Mouse (Mus musculus) brain, embryonic 14.5 days (tissue): ENCODE results near the gene Nudt2. TPM values are rescaled to one million over a fixed set of nuclear protein-coding genes. Genes with fewer than 3 reads are reported as not detected.
A peak's percentile ranks its signal among the peaks of the same experiment; 100 is the strongest.

Experiments
- DNase-seq: peaks from one replicate; pipeline ENCODE4 v3.0.0-alpha.2; 2011; ENCODE audit warnings: low read depth
- CTCF ChIP-seq: fragments of 200-500 bp; IDR thresholded peaks from 2 replicates; pipeline ENCODE4 v1.5.1; 2012; ENCODE audit warnings: inconsistent platforms, mild to moderate bottlenecking, moderate library complexity, borderline replicate concordance; ENCODE audit not compliant: insufficient read depth, insufficient read length; ENCODE audit errors: extremely low read depth
- POLR2A ChIP-seq: fragments of 200-500 bp; IDR thresholded peaks from 2 replicates; pipeline ENCODE4 v1.6.1; 2012; ENCODE audit warnings: mild to moderate bottlenecking, inconsistent platforms, borderline replicate concordance; ENCODE audit not compliant: poor library complexity, insufficient read depth, insufficient read length, severe bottlenecking; ENCODE audit errors: extremely low read depth
- polyA plus RNA-seq: library from polyadenylated mRNA; depleted of rRNA; stranded (reverse); fragments of >200 nt; gene quantifications from 2 replicates; pipeline ENCODE4 v1.2.3, GENCODE M21; 2012

Gene Nudt2
- polyA plus RNA-seq, 1 experiment, result 41.5 TPM

DNA sequence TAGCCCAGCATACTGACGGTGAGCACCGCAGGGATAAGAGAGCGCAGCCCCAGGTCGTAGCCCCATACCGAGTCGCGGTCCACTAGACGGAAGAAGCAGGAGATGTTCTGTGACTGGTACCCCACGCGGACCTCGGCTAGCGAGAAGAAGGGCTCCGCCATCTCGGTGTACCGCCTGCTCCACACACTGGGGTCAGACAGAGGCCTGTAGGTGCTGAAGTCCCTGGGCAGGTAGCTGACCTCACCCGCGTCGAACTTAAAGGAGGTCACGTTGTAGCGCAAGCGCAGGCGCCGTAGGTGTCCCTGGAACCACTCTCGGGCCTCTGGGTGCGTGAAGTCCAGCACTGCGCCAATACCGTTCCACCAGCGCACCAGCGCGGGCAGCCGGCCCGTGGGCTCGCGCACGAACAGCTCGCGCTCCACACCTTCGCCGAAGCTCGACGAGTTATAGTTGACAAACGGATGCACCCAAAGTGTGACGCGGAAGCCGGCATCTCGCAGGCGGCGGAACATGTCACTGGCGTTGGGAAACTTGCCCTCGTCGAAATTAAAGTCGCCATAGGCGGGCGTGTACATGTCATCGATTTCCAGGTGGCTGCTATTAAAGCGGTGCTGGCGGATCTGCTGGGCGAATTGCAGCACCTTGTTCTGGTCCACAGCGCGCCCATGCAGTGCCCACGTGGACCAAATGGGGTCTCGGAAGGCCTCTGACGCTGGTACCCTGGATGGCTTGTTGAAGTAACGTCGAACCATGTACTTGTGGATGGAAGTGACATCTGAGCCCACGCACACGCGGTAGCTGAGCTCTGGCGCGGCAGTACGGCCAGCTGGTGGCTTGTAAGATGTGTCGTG lies 33.3 kb downstream of the Nudt2 start:
- DNase-seq, result peak; percentile 24

GRCm38 (mm10) chr4:41498921-41499391 lies 34.0 kb downstream of the Nudt2 start:
- DNase-seq, result peak; percentile 59
- TF ChIP-seq POLR2A (no peak), CTCF (no peak)

More for the DNA sequence above, 33.3 kb downstream of the Nudt2 start:
- TF ChIP-seq POLR2A (no peak), CTCF (no peak)

DNA sequence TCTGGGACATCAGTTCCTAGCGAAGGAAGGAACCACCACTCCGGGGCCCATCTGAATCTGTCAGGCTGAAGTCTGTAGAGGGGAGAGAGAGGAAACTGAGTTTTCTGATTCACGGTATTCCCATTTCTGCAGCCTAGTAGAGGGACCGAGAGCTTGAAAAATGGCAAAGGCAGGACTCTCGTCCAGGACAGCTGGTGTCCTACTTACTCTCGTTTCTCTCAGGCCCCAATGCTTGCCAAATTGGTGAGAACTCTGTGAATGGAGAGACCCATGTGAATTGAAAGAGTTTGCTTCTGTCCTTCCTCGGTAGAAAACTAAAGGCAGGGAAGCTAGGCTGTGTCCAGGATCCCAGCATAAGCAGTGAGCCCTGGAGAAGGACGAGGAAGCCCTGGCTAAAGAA lies 34.7 kb downstream of the Nudt2 start:
- TF ChIP-seq POLR2A (no peak), CTCF (no peak)
- DNase-seq, result no peak

DNA sequence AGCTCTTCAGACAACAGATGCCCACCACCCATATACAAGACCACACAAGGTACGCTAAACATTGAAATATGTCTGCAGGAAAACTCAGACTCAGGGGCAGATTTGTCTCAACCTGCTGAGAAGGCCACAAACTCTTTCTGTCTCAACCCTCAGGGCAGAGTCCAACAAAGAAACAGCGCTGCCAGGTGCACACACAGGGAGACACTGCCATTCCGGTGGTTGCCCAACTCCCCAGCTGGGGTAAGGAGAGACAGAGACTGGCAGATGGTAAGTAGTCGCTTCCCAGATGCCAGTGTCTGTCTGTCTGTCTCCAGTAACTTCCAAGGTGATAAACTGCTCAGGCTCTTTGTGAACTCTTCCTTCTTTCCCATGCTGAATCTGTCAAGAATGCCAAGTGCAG lies 35.8 kb downstream of the Nudt2 start:
- no peak for DNase-seq
- TF ChIP-seq POLR2A (no peak), CTCF (no peak)

DNA sequence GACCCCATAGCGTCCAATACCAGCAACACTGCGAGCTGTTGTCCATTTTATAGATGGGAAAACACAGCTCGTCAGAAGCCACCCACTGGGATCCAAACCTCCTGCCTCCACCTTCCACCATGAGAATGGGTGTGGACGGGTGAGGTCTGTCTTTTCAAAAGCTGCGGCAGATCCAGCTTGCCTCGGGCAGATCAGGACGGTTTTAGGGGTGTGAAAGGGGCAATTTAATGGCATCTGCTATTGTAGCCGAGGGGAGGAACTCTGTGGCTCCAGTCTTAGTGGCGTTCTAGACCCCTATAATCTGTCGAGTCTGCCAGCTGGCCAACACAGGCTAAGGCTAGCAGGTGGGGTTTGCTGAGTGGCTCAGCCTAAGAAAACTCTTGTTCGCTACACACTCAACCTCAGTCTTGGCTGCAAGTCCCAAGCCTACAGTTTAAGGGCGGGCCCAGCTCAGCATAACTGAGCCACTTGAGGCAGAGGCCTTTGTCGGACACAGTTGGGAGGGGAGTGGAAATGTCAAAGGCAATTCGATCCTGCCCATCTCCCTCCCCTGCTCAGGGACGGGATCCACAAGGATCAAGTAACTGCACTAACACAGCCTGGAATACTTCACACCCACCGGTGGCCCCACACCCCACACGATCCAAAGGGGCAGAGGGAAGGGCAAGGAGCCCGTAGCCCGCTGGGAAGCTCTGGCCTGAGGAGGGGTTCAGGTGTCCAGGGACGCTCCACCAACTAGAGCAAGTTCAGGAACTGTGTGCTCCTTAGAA lies 37.4 kb downstream of the Nudt2 start:
- DNase-seq, result peak; percentile 82

DNA sequence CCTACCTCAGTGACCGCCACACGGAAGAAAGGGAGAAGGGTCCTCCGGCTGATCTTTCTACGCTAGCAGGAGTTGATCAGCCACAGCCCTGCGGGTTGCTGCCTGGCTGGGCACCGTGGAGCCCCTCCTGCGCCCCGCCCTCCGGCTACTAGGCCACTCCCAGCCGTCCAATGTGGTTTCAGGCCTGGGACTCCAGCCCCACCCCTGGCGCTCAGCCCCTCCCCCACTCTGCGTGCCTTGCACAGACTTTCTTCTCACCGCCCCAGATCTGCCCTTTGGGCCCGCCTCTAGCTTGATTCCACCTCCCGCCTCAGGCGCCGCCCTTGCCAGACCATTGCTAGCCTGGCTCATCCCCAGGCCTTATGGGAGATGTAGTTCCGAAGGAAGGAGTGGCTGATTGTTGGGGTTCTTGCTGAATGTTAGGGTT lies 38.0 kb downstream of the Nudt2 start, which contains the start of gene AI464131:
Gene AI464131 (minus strand): TSS at position 91 of the 427 bp plus-strand sequence.
- TF ChIP-seq POLR2A (no peak), CTCF (no peak)

More for the DNA sequence above, 37.4 kb downstream of the Nudt2 start:
- TF ChIP-seq CTCF (no peak), POLR2A (no peak)

GRCm38 (mm10) chr4:41504325-41504724 lies 39.4 kb downstream of the Nudt2 start:
- TF ChIP-seq CTCF (no peak), POLR2A (no peak)

More for the DNA sequence above, 38.0 kb downstream of the Nudt2 start, which contains the start of gene AI464131:
- peak; percentile 98 for DNase-seq

DNA sequence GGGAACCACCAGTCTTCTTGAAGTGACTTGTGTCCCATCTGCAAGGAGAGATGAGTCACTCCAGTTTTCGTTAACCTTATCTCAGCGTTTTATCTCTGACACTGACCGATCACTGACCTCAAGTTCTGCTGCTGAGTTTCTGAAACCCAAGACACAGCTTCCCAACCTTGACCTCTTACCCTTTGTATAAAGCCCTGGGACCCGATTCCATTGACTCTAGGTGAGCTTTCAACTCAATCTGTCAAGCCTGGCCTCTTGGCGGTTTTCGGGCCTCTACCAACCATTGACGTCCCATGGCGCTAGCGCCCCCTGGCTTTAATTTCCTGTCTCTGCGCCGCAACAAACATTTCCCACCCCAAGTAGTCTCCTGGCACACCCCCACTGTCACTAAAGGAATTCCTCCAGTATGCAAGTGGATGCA lies 40.2 kb downstream of the Nudt2 start:
- DNase-seq, result no peak
- peak; percentile 15; the same call in 1 of the 2 replicates for TF ChIP-seq CTCF
- no peak for TF ChIP-seq POLR2A

More at GRCm38 (mm10) chr4:41504325-41504724, 39.4 kb downstream of the Nudt2 start:
- DNase-seq, result no peak

- TF ChIP-seq CTCF (peak; percentile 38; the same call in 1 of the 2 replicates), POLR2A (no peak)
- peak; percentile 59 for DNase-seq
Observed at GRCm38 (mm10) chr4:41506156-41506555, 41.2 kb downstream of the Nudt2 start.

DNA sequence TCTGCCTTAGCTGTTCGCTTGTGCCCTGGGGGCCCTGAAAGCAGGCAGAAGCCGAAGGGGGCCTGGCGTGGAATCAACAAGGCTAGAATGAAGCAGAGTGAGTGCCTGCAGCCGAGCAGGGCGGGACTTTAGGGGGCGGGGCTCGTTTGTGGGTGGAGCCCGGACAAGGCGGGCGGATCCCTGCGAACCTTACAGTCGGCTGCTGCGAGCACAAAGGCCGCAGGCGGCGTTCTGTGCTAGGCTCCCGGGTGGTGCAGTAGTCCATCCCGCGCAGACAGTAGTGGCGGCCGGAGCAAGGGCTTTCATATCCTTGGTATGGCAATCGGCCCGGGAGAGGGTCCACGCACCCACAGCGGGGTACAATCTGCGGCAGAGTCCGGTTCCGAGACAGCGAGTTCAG lies 42.0 kb downstream of the Nudt2 start:
- TF ChIP-seq POLR2A (peak; percentile 74; the same call in 1 of the 2 replicates), CTCF (no peak)
- peak; percentile 95 for DNase-seq
